Mouse (Mus musculus) macrophage (primary cell): ENCODE measurements around the gene Gabarapl1. TPM values are rescaled to one million over a fixed set of nuclear protein-coding genes. Genes with fewer than 3 reads are reported as not detected.

Experiments
- H3K27ac ChIP-seq: fragments of 350-480 bp; formaldehyde crosslinking; 2 replicates; pipeline ENCODE4 v1.9.0; 2021
- H3K36me3 ChIP-seq: fragments of 350-480 bp; formaldehyde crosslinking; 2 replicates; pipeline ENCODE4 v1.9.0; 2021; ENCODE audit errors: inconsistent target
- H3K4me3 ChIP-seq: fragments of 350-480 bp; formaldehyde crosslinking; 2 replicates; pipeline ENCODE4 v1.9.0; 2021; ENCODE audit errors: inconsistent target
- H3K79me2 ChIP-seq: fragments of 350-480 bp; formaldehyde crosslinking; 2 replicates; pipeline ENCODE4 v1.9.0; 2021; ENCODE audit errors: inconsistent target
- WGBS: methylation state at CpG from one replicate; pipeline ENCODE4 v1.1.7; 2026; ENCODE audit warnings: inconsistent platforms; ENCODE audit not compliant: missing documents; 5-methylcytosine and 5-hydroxymethylcytosine counted together
- polyA plus RNA-seq: library from polyadenylated mRNA; stranded (reverse); fragments of 250-400 nt; gene quantifications from 3 replicates; pipeline ENCODE4 v1.2.4, GENCODE M21; 2018; ENCODE audit warnings: inconsistent platforms

Gene Gabarapl1
- polyA plus RNA-seq, 1 experiment from 2014 or later = 276 TPM

GRCm38 (mm10) chr6:129517752-129518408 is 15.1 kb upstream of the Gabarapl1 start:
- 50% methylated on average over 2 of the region's 2 CpGs for WGBS

GRCm38 (mm10) chr6:129526069-129526468 is 6.9 kb upstream of the Gabarapl1 start:
- H3K36me3 ChIP-seq = no peaks in the 10 kb centered on the region
- no peak overlapping the region for H3K4me3 ChIP-seq
- no peaks in the 10 kb centered on the region for H3K79me2 ChIP-seq
- H3K27ac ChIP-seq = no peak overlapping the region

More at GRCm38 (mm10) chr6:129517752-129518408, 15.1 kb upstream of the Gabarapl1 start:
- Histone ChIP-seq H3K79me2 (no peaks in the 10 kb centered on the region), H3K36me3 (no peaks in the 10 kb centered on the region), H3K4me3 (no peak overlapping the region), H3K27ac (no peak overlapping the region)

- Histone ChIP-seq H3K27ac (no peak overlapping the region), H3K79me2 (no peaks in the 10 kb centered on the region), H3K36me3 (no peaks in the 10 kb centered on the region), H3K4me3 (no peak overlapping the region)
- 100% methylated on average over 2 of the region's 2 CpGs for WGBS
These were observed 5.5 kb upstream of the Gabarapl1 start for GRCm38 (mm10) chr6:129527416-129527815.

GRCm38 (mm10) chr6:129529605-129530004 is 3.4 kb upstream of the Gabarapl1 start:
- Histone ChIP-seq H3K36me3 (no peaks in the 10 kb centered on the region), H3K27ac (no peak overlapping the region), H3K79me2 (peaks cover 17% of the 10 kb centered on the region), H3K4me3 (no peak overlapping the region)
- WGBS = 88% methylated on average over 1 of the region's 1 CpGs

- H3K27ac ChIP-seq = no peak overlapping the region
- peaks cover 23% of the 10 kb centered on the region for H3K79me2 ChIP-seq
- no peak overlapping the region for H3K4me3 ChIP-seq
- no peaks in the 10 kb centered on the region for H3K36me3 ChIP-seq
These were observed 2.7 kb upstream of the Gabarapl1 start for GRCm38 (mm10) chr6:129530261-129530660.

GRCm38 (mm10) chr6:129532556-129532941 is 411 bp upstream of the Gabarapl1 start:
- H3K27ac ChIP-seq = peak overlapping the region; percentile 76
- H3K4me3 ChIP-seq = peak overlapping the region; percentile 94
- WGBS = 32% methylated on average over 7 of the region's 7 CpGs
- peaks cover 4% of the 10 kb centered on the region; the same call in 1 of the 2 replicates for H3K36me3 ChIP-seq
- H3K79me2 ChIP-seq = peaks cover 43% of the 10 kb centered on the region

GRCm38 (mm10) chr6:129534057-129534456 is 1.1 kb downstream of the Gabarapl1 start:
- WGBS = 1% methylated on average over 9 of the region's 9 CpGs
- H3K36me3 ChIP-seq = peaks cover 19% of the 10 kb centered on the region
- H3K79me2 ChIP-seq = peaks cover 43% of the 10 kb centered on the region
- peak overlapping the region; percentile 76; the same call in 1 of the 2 replicates for H3K27ac ChIP-seq
- H3K4me3 ChIP-seq = peak overlapping the region; percentile 94

- H3K27ac ChIP-seq = no peak overlapping the region
- peaks cover 25% of the 10 kb centered on the region for H3K36me3 ChIP-seq
- 49% methylated on average over 4 of the region's 4 CpGs for WGBS
- peaks cover 43% of the 10 kb centered on the region for H3K79me2 ChIP-seq
- peak overlapping the region; percentile 94; the same call in 1 of the 2 replicates for H3K4me3 ChIP-seq
These were observed 1.7 kb downstream of the Gabarapl1 start for GRCm38 (mm10) chr6:129534627-129535190.

- WGBS = 15% methylated on average over 4 of the region's 4 CpGs
- H3K27ac ChIP-seq = no peak overlapping the region
These were observed 2.8 kb downstream of the Gabarapl1 start for GRCm38 (mm10) chr6:129535723-129536122.

GRCm38 (mm10) chr6:129538555-129538954 is 5.6 kb downstream of the Gabarapl1 start:
- WGBS = 93% methylated on average over 6 of the region's 6 CpGs
- peaks cover 48% of the 10 kb centered on the region for H3K36me3 ChIP-seq
- H3K79me2 ChIP-seq = peaks cover 37% of the 10 kb centered on the region
- no peak overlapping the region for H3K4me3 ChIP-seq
- no peak overlapping the region for H3K27ac ChIP-seq

More at GRCm38 (mm10) chr6:129535723-129536122, 2.8 kb downstream of the Gabarapl1 start:
- Histone ChIP-seq H3K36me3 (peaks cover 35% of the 10 kb centered on the region), H3K4me3 (no peak overlapping the region), H3K79me2 (peaks cover 43% of the 10 kb centered on the region)

- Histone ChIP-seq H3K36me3 (peaks cover 48% of the 10 kb centered on the region), H3K27ac (no peak overlapping the region), H3K79me2 (peaks cover 3% of the 10 kb centered on the region; the same call in 1 of the 2 replicates), H3K4me3 (no peak overlapping the region)
- WGBS = 93% methylated on average over 9 of the region's 9 CpGs
These were observed 9.0 kb downstream of the Gabarapl1 start for GRCm38 (mm10) chr6:129541931-129542330.

GRCm38 (mm10) chr6:129542540-129542939 is 9.6 kb downstream of the Gabarapl1 start:
- 89% methylated on average over 3 of the region's 3 CpGs for WGBS
- no peak overlapping the region for H3K4me3 ChIP-seq
- no peak overlapping the region for H3K27ac ChIP-seq
- H3K36me3 ChIP-seq = peaks cover 45% of the 10 kb centered on the region
- no peaks in the 10 kb centered on the region; the same call in 1 of the 2 replicates for H3K79me2 ChIP-seq

GRCm38 (mm10) chr6:129543709-129544606 is 11.0 kb downstream of the Gabarapl1 start:
- Histone ChIP-seq H3K4me3 (no peak overlapping the region), H3K36me3 (peaks cover 30% of the 10 kb centered on the region), H3K79me2 (no peaks in the 10 kb centered on the region), H3K27ac (no peak overlapping the region)
- 92% methylated on average over 6 of the region's 6 CpGs for WGBS

GRCm38 (mm10) chr6:129547277-129547676 is 14.3 kb downstream of the Gabarapl1 start:
- H3K27ac ChIP-seq = no peak overlapping the region
- WGBS = 96% methylated on average over 2 of the region's 2 CpGs
- H3K79me2 ChIP-seq = no peaks in the 10 kb centered on the region
- no peak overlapping the region for H3K4me3 ChIP-seq
- peaks cover 4% of the 10 kb centered on the region; the same call in 1 of the 2 replicates for H3K36me3 ChIP-seq

- WGBS = 4% methylated on average over 3 of the region's 3 CpGs
- Histone ChIP-seq H3K36me3 (no peaks in the 10 kb centered on the region), H3K4me3 (no peak overlapping the region)
These were observed 15.0 kb downstream of the Gabarapl1 start for GRCm38 (mm10) chr6:129548009-129548408.

More at GRCm38 (mm10) chr6:129548009-129548408, 15.0 kb downstream of the Gabarapl1 start:
- Histone ChIP-seq H3K27ac (no peak overlapping the region), H3K79me2 (no peaks in the 10 kb centered on the region)
